Mouse (Mus musculus) CH12.LX (cell line): Measurements from ENCODE around the gene Abhd14b. TPM values are rescaled to one million over a fixed set of nuclear protein-coding genes. Genes with fewer than 3 reads are reported as not detected.

Source experiments
- DNase-seq: peaks from one replicate; pipeline ENCODE4 v3.0.0-alpha.2; 2013; ENCODE audit errors: extremely low read depth
- H3K27ac ChIP-seq: 2 replicates; pipeline ENCODE4 v1.5.1; 2012; ENCODE audit warnings: low read depth, mild to moderate bottlenecking, control low read depth, moderate library complexity; ENCODE audit not compliant: insufficient read depth
- H3K27me3 ChIP-seq: replicated peaks from 2 replicates; pipeline ENCODE3; 2012; ENCODE audit warnings: inconsistent platforms
- H3K36me3 ChIP-seq, 2 experiments: replicated peaks in 1 of 2; 2 replicates each; pipeline versions ENCODE3 to v1.6.1; 2012; ENCODE audit warnings: inconsistent platforms in 1 of 2, low read length in 1 of 2, mild to moderate bottlenecking in 1 of 2, mixed read lengths in 1 of 2, moderate library complexity in 1 of 2; ENCODE audit not compliant: control insufficient read depth in 1 of 2, insufficient read depth in 1 of 2
- H3K4me1 ChIP-seq, 2 experiments: 2 replicates each; pipeline ENCODE4 v1.6.1; 2012; ENCODE audit warnings: inconsistent platforms in 1 of 2, moderate library complexity in 1 of 2; ENCODE audit not compliant: insufficient read depth in 2 of 2, control insufficient read depth in 1 of 2
- H3K4me2 ChIP-seq: 2 replicates; pipeline ENCODE4 v1.6.1; 2012; ENCODE audit warnings: low read depth, mild to moderate bottlenecking, control low read depth; ENCODE audit not compliant: poor library complexity, insufficient read depth, severe bottlenecking
- H3K4me3 ChIP-seq, 3 experiments: fragments of 150-350 bp in 1 of 3; sonication (generic) in 1 of 3; replicated peaks in 1 of 3; 2 replicates each; pipeline versions ENCODE3 to v1.5.1; 2011 to 2012; ENCODE audit warnings: low read depth in 2 of 3, low read length in 2 of 3, mild to moderate bottlenecking in 2 of 3, moderate library complexity in 2 of 3, control low read depth in 1 of 3, improper control_type of control experiment in 1 of 3, inconsistent platforms in 1 of 3, mixed read lengths in 1 of 3; ENCODE audit not compliant: poor library complexity in 1 of 3
- H3K79me2 ChIP-seq: replicated peaks from 2 replicates; pipeline ENCODE4 v1.6.1; 2012; ENCODE audit warnings: mild to moderate bottlenecking, moderate library complexity; ENCODE audit not compliant: control insufficient read depth, poor library complexity, insufficient read depth, severe bottlenecking; ENCODE audit errors: extremely low read depth
- H3K9ac ChIP-seq: 2 replicates; pipeline ENCODE4 v1.6.1; 2012; ENCODE audit warnings: low read depth, mild to moderate bottlenecking, control low read depth, moderate library complexity; ENCODE audit not compliant: insufficient read depth
- H3K9me3 ChIP-seq: replicated peaks from 2 replicates; pipeline ENCODE3; 2012; ENCODE audit warnings: low read length, inconsistent platforms, mixed read lengths
- CHD1 ChIP-seq: IDR thresholded peaks from 2 replicates; pipeline ENCODE4 v1.6.1; 2012; ENCODE audit warnings: low read depth, low read length, improper control_type of control experiment, inconsistent platforms
- CHD2 ChIP-seq: IDR thresholded peaks from 2 replicates; pipeline ENCODE4 v1.6.1; 2011; ENCODE audit warnings: low read length, improper control_type of control experiment
- CTCF ChIP-seq, 2 experiments: IDR thresholded peaks in 1 of 2; conservative IDR thresholded peaks in 1 of 2; 2 replicates each; pipeline ENCODE4 v1.5.1; 2011 to 2012; ENCODE audit warnings: low read depth in 2 of 2, low read length in 2 of 2, improper control_type of control experiment in 1 of 2, inconsistent platforms in 1 of 2, mild to moderate bottlenecking in 1 of 2, moderate library complexity in 1 of 2
- E2F4 ChIP-seq: IDR thresholded peaks from 2 replicates; pipeline ENCODE4 v1.6.1; 2011; ENCODE audit warnings: low read depth, low read length, improper control_type of control experiment; ENCODE audit not compliant: insufficient replicate concordance
- ELF1 ChIP-seq: IDR thresholded peaks from 2 replicates; pipeline ENCODE4 v1.6.1; 2014; ENCODE audit warnings: low read depth, mild to moderate bottlenecking, inconsistent platforms, low read length, improper control_type of control experiment
- EP300 ChIP-seq: IDR thresholded peaks from 2 replicates; pipeline ENCODE4 v1.6.1; 2011; ENCODE audit warnings: low read length, improper control_type of control experiment
- ETS1 ChIP-seq: conservative IDR thresholded peaks from 2 replicates; pipeline ENCODE4 v1.6.1; 2012; ENCODE audit warnings: low read depth, mild to moderate bottlenecking, inconsistent platforms, low read length, improper control_type of control experiment, moderate library complexity
- HCFC1 ChIP-seq: IDR thresholded peaks from 2 replicates; pipeline ENCODE4 v1.6.1; 2012; ENCODE audit warnings: low read depth, mild to moderate bottlenecking, inconsistent platforms, low read length, improper control_type of control experiment
- IRF4 ChIP-seq: IDR thresholded peaks from 2 replicates; pipeline ENCODE4 v1.6.1; 2014; ENCODE audit warnings: low read depth, mild to moderate bottlenecking, inconsistent platforms, low read length, improper control_type of control experiment
- JUN ChIP-seq: IDR thresholded peaks from 2 replicates; pipeline ENCODE4 v1.6.1; 2011; ENCODE audit warnings: low read depth, mild to moderate bottlenecking, low read length, improper control_type of control experiment, moderate library complexity; ENCODE audit not compliant: insufficient read depth
- KAT2A ChIP-seq: IDR thresholded peaks from 2 replicates; pipeline ENCODE4 v1.6.1; 2012; ENCODE audit warnings: low read length, improper control_type of control experiment, inconsistent platforms; ENCODE audit not compliant: insufficient replicate concordance
- MAX ChIP-seq: IDR thresholded peaks from 2 replicates; pipeline ENCODE4 v1.6.1; 2011; ENCODE audit warnings: low read length, improper control_type of control experiment
- MEF2A ChIP-seq: IDR thresholded peaks from 2 replicates; pipeline ENCODE4 v1.6.1; 2014; ENCODE audit warnings: low read depth, mild to moderate bottlenecking, inconsistent platforms, low read length, improper control_type of control experiment, borderline replicate concordance
- MYC ChIP-seq: IDR thresholded peaks from 2 replicates; pipeline ENCODE4 v1.6.1; 2011; ENCODE audit warnings: low read depth, mild to moderate bottlenecking, improper control_type of control experiment, low read length
- NELFE ChIP-seq: IDR thresholded peaks from 2 replicates; pipeline ENCODE4 v1.6.1; 2011; ENCODE audit warnings: low read depth, low read length, improper control_type of control experiment
- NRF1 ChIP-seq: IDR thresholded peaks from 2 replicates; pipeline ENCODE4 v1.6.1; 2014; ENCODE audit warnings: low read depth, mild to moderate bottlenecking, inconsistent platforms, low read length, improper control_type of control experiment, moderate library complexity
- POLR2A ChIP-seq: IDR thresholded peaks from 2 replicates; pipeline ENCODE4 v1.6.1; 2011; ENCODE audit warnings: low read depth, mild to moderate bottlenecking, improper control_type of control experiment, low read length
- POLR2AphosphoS2 ChIP-seq: IDR thresholded peaks from 2 replicates; pipeline ENCODE4 v1.6.1; 2011; ENCODE audit warnings: low read depth, low read length, improper control_type of control experiment
- RAD21 ChIP-seq: IDR thresholded peaks from 2 replicates; pipeline ENCODE4 v1.6.1; 2011; ENCODE audit warnings: low read depth, mild to moderate bottlenecking, low read length, improper control_type of control experiment, moderate library complexity
- RCOR1 ChIP-seq: conservative IDR thresholded peaks from 2 replicates; pipeline ENCODE4 v1.6.1; 2012; ENCODE audit warnings: low read depth, mild to moderate bottlenecking, inconsistent platforms, low read length, improper control_type of control experiment
- SIN3A ChIP-seq: IDR thresholded peaks from 2 replicates; pipeline ENCODE4 v1.6.1; 2012; ENCODE audit warnings: low read length, improper control_type of control experiment, inconsistent platforms
- SMC3 ChIP-seq: IDR thresholded peaks from 2 replicates; pipeline ENCODE4 v1.6.1; 2011; ENCODE audit warnings: low read depth, low read length, improper control_type of control experiment
- UBTF ChIP-seq: IDR thresholded peaks from 2 replicates; pipeline ENCODE4 v1.6.1; 2012; ENCODE audit warnings: low read depth, mild to moderate bottlenecking, inconsistent platforms, low read length, improper control_type of control experiment, moderate library complexity
- USF1 ChIP-seq: IDR thresholded peaks from 2 replicates; pipeline ENCODE4 v1.6.1; 2014; ENCODE audit warnings: low read depth, mild to moderate bottlenecking, inconsistent platforms, low read length, improper control_type of control experiment
- ZKSCAN1 ChIP-seq: IDR thresholded peaks from 2 replicates; pipeline ENCODE4 v1.6.1; 2012; ENCODE audit warnings: low read depth, inconsistent platforms, low read length, improper control_type of control experiment, borderline replicate concordance
- ZMIZ1 ChIP-seq: IDR thresholded peaks from 2 replicates; pipeline ENCODE4 v1.6.1; 2012; ENCODE audit warnings: low read depth, mild to moderate bottlenecking, inconsistent platforms, low read length, improper control_type of control experiment
- ZNF384 ChIP-seq: IDR thresholded peaks from 2 replicates; pipeline ENCODE4 v1.6.1; 2012; ENCODE audit warnings: low read depth, low read length, improper control_type of control experiment, inconsistent platforms
- dilution Hi-C: fragments of 300-500 bp; cut with MboI; formaldehyde crosslinking; loops from 2 replicates; pipeline ENCODE4 v1.14.3; 2020; ENCODE audit warnings: low sequenced_read_pairs; ENCODE audit not compliant: extremely low pct_unique_long_range_greater_than_20kb, extremely low pct_ligation_motif_present
- in situ Hi-C: fragments of 300-500 bp; cut with MboI; formaldehyde crosslinking; loops from 3 replicates; pipeline ENCODE4 v1.14.3; 2019; ENCODE audit warnings: low sequenced_read_pairs, low pct_ligation_motif_present, low pct_unique_long_range_greater_than_20kb, mixed read lengths
- polyA plus RNA-seq: library from polyadenylated mRNA; unstranded; fragments of >175 nt; gene quantifications from 2 replicates; pipeline ENCODE4 v1.2.1, GENCODE M21; 2012; ENCODE audit warnings: low read depth; ENCODE audit not compliant: insufficient read length
- total RNA-seq, 2 experiments: library from RNA; depleted of rRNA; stranded (reverse); fragments of 300-350 nt in 1 of 2; fragments of >200 nt in 1 of 2; gene quantifications; 2 replicates each; pipeline ENCODE4 v1.2.3; 2012 to 2014

The Abhd14b gene
- total and polyA plus RNA-seq, 3 experiments: 2.9 to 5.4 (median 5.3) TPM

GRCm38 (mm10) chr9:106499667-106500066, 52.4 kb downstream of the Abhd14b start, which contains the start of gene Iqcf1:
Gene Iqcf1 (plus strand): TSS chr9:106499967.
- in situ Hi-C loops (no loop called here), dilution Hi-C loops (no loop called here)
- Histone ChIP-seq H3K27me3 (no peaks in the 10 kb centered on the region), H3K9me3 (no peaks in the 10 kb centered on the region), H3K9ac (no peak within 1 kb of the TSS), H3K27ac (no peak within 1 kb of the TSS), H3K79me2 (no peaks in the 10 kb centered on the region), H3K4me3 (no peak within 1 kb of the TSS), H3K4me1 (no peaks in the 10 kb centered on the region), H3K36me3 (no peaks in the 10 kb centered on the region), H3K4me2 (no peak within 1 kb of the TSS)
- DNase-seq: no peak
- TF ChIP-seq ZMIZ1 (no peak), POLR2A (no peak), ZNF384 (no peak), MAX (no peak), NELFE (no peak), NRF1 (no peak), IRF4 (no peak), RAD21 (no peak), CHD1 (no peak), SMC3 (no peak), MEF2A (no peak), CTCF (conservative IDR thresholded peaks at IDR 0.05 in 1 of 2, IDR thresholded peaks at IDR 0.05 in 1 of 2; ENCODE audit: low read depth in 2 of 2, low read length in 2 of 2) (no peak), E2F4 (no peak), ELF1 (no peak), ETS1 (no peak), SIN3A (no peak), UBTF (no peak), ZKSCAN1 (no peak), POLR2AphosphoS2 (no peak), CHD2 (no peak)

- in situ Hi-C loops: no loop called here
- no peaks in the 10 kb centered on the region for H3K9me3 ChIP-seq
- TF ChIP-seq CHD2 (no peak), JUN (no peak), SMC3 (no peak), ZKSCAN1 (no peak), MYC (no peak), ELF1 (no peak), MEF2A (no peak), EP300 (no peak), POLR2A (no peak), USF1 (no peak), KAT2A (no peak), RCOR1 (no peak), HCFC1 (no peak), ZMIZ1 (no peak)
- no peak overlapping the region for H3K27ac ChIP-seq
- H3K4me3 ChIP-seq: no peak overlapping the region
- H3K9ac ChIP-seq: no peak overlapping the region
- H3K79me2 ChIP-seq: no peaks in the 10 kb centered on the region
- no peak for DNase-seq
- H3K4me2 ChIP-seq: no peak overlapping the region
- H3K4me1 ChIP-seq: no peaks in the 10 kb centered on the region
- no peaks in the 10 kb centered on the region for H3K36me3 ChIP-seq
- H3K27me3 ChIP-seq: no peaks in the 10 kb centered on the region
- dilution Hi-C loops: no loop called here
These were observed 54.6 kb downstream of the Abhd14b start for GRCm38 (mm10) chr9:106501846-106502245.
